Comparison of ENCODE assay signal across 17 mouse cellular contexts in genomic region chr9:84187531-84187930, GRCm38 (mm10).
"Had no signal": no experiment of that assay in that cellular context is flagged by ENCODE, and none has a peak within 500 bp of the region (broad histone marks: within the 10 kb centered on the region; RNA-seq: fewer than 3 reads in every experiment).

No protein-coding gene starts in this region.

- DNase-seq: retina, postnatal 1 day; right cerebral cortex, adult 18-20 months; right cerebral cortex, postnatal 14 days; right cerebral cortex, postnatal 25 days; right cerebral cortex, postnatal 4 days; spleen, adult 18-20 months; thymus, adult 18-20 months; thymus, adult 2 months; thymus, postnatal 14 days; thymus, postnatal 25 days; thymus, postnatal 36 days; thymus, postnatal 4 days had no signal

- H3K9ac ChIP-seq: neural tube, embryonic 12.5 days; neural tube, embryonic 13.5 days; neural tube, embryonic 15.5 days; stomach, embryonic 15.5 days had no signal

- H3K4me3 ChIP-seq: neural tube, embryonic 12.5 days; neural tube, embryonic 13.5 days; neural tube, embryonic 15.5 days; stomach, embryonic 15.5 days had no signal

- H3K4me2 ChIP-seq: neural tube, embryonic 12.5 days; neural tube, embryonic 13.5 days; neural tube, embryonic 15.5 days; stomach, embryonic 15.5 days had no signal

- H3K36me3 ChIP-seq: neural tube, embryonic 12.5 days; neural tube, embryonic 13.5 days; neural tube, embryonic 15.5 days; stomach, embryonic 15.5 days had no signal

- H3K27ac ChIP-seq: neural tube, embryonic 12.5 days; neural tube, embryonic 13.5 days; neural tube, embryonic 15.5 days; stomach, embryonic 15.5 days; stomach, postnatal 0 days had no signal

- H3K27me3 ChIP-seq: neural tube, embryonic 12.5 days; neural tube, embryonic 13.5 days; neural tube, embryonic 15.5 days; stomach, embryonic 15.5 days had no signal

- H3K9me3 ChIP-seq: neural tube, embryonic 12.5 days; neural tube, embryonic 13.5 days; neural tube, embryonic 15.5 days; stomach, embryonic 15.5 days had no signal

- H3K4me1 ChIP-seq: neural tube, embryonic 13.5 days; neural tube, embryonic 15.5 days; stomach, embryonic 15.5 days had no signal
